Mouse (Mus musculus): Measurements from ENCODE around the gene Bdnf. TPM values are rescaled to one million over a fixed set of nuclear protein-coding genes. Genes with fewer than 3 reads are reported as not detected.

Gene Bdnf
- polyA plus RNA-seq, 1 experiment from 2014 or later: 0.91 TPM

DNA sequence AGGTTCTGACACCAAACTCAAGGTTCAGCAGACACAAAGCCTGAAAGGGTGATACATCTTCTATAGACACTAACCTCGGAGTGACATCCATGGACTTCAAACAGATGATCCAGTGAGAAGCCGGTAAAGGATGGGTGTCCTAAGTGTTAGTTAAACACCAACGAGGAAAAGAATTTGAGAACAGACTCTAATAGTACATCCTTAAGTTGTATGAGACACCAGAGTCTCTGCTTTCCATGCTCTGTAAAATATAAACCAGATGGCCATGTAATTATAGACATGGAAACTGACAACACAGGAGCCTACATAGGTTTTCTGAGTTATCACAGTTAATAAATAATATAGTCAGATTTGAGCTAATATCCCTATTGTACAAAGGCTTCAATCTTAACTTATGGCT, 59.7 kb downstream of the Bdnf start:
- no peak overlapping the region for H3K27ac ChIP-seq (ENCODE audit: low read depth)
- H3K9me3 ChIP-seq (ENCODE audit: low read depth, low read length): no peaks in the 10 kb centered on the region
- ATAC-seq (ENCODE audit: insufficient read depth) (no peak), DNase-seq (no peak)
- no peak overlapping the region for H3K4me2 ChIP-seq
- no peak for TF ChIP-seq CTCF (IDR thresholded peaks at IDR 0.05; ENCODE audit: low read depth)
- H3K27me3 ChIP-seq (ENCODE audit: insufficient read depth, low read length): no peaks in the 10 kb centered on the region
- H3K9ac ChIP-seq: no peak overlapping the region
- no peak overlapping the region for H3K4me3 ChIP-seq (ENCODE audit: low read depth, low read length)
- no peaks in the 10 kb centered on the region for H3K36me3 ChIP-seq (ENCODE audit: insufficient read depth)
- WGBS: 67% methylated on average over 3 of the region's 3 CpGs
- 0 out of 2 replicates have a peak, but pooled peaks cover 3% of the 10 kb centered on the region for H3K4me1 ChIP-seq (ENCODE audit: insufficient read depth)

DNA sequence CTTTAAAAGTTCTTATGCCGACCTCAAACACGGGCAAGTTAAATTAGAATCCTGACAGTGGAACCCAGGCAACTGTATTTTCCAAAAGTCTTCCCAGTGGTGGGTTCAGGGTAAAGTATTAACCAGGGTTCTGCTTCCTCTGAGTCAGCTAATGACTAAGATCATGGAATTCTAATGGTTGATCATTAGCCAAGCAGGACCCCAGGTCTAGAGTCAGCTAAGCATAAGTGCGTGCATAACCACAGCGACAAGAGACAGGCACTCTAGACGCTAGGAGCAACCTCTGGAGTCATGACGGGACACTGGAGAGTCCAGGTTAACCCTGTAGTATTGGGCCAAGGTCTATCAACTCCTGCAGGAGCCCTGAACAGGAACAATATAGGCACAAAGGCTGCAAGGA, 60.2 kb downstream of the Bdnf start:
- no peak for TF ChIP-seq CTCF (IDR thresholded peaks at IDR 0.05; ENCODE audit: low read depth)
- H3K4me3 ChIP-seq (ENCODE audit: low read depth, low read length): no peak overlapping the region
- DNase-seq (no peak), ATAC-seq (ENCODE audit: insufficient read depth) (no peak)
- 81% methylated on average over 6 of the region's 6 CpGs for WGBS
- no peak overlapping the region for H3K4me2 ChIP-seq
- no peaks in the 10 kb centered on the region for H3K9me3 ChIP-seq (ENCODE audit: low read depth, low read length)
- H3K36me3 ChIP-seq (ENCODE audit: insufficient read depth): no peaks in the 10 kb centered on the region
- 0 out of 2 replicates have a peak, but pooled peaks cover 3% of the 10 kb centered on the region for H3K4me1 ChIP-seq (ENCODE audit: insufficient read depth)
- H3K27me3 ChIP-seq (ENCODE audit: insufficient read depth, low read length): no peaks in the 10 kb centered on the region
- no peak overlapping the region for H3K9ac ChIP-seq
- H3K27ac ChIP-seq (ENCODE audit: low read depth): no peak overlapping the region

DNA sequence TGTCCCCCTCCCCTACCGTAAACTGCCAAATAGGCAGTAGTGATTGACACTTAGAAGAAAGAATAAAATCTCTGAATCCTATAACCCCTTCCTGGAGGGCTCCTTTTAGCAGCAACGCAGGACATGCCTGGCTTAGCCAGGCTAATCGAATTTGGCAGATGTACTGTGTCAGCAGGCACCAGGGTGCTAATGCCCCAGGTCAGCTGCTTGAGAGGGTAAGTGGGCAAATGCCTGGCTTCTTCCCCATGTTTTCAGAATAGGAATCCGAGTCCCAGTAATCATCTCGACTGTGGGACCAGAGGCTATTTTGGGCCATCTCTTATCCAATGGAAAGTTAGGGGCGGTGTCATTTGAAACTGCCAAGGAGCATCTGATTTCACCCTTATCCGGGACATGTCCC, 60.8 kb downstream of the Bdnf start:
- Histone ChIP-seq H3K27ac (ENCODE audit: low read depth) (no peak overlapping the region), H3K9me3 (ENCODE audit: low read depth, low read length) (no peaks in the 10 kb centered on the region), H3K4me1 (ENCODE audit: insufficient read depth) (0 out of 2 replicates have a peak, but pooled peaks cover 3% of the 10 kb centered on the region), H3K4me3 (ENCODE audit: low read depth, low read length) (no peak overlapping the region), H3K27me3 (ENCODE audit: insufficient read depth, low read length) (no peaks in the 10 kb centered on the region), H3K9ac (no peak overlapping the region), H3K4me2 (no peak overlapping the region), H3K36me3 (ENCODE audit: insufficient read depth) (no peaks in the 10 kb centered on the region)
- ATAC-seq (ENCODE audit: insufficient read depth): no peak
- DNase-seq: no peak
- 44% methylated on average over 7 of the region's 7 CpGs for WGBS
- TF ChIP-seq CTCF (IDR thresholded peaks at IDR 0.05; ENCODE audit: low read depth): no peak

DNA sequence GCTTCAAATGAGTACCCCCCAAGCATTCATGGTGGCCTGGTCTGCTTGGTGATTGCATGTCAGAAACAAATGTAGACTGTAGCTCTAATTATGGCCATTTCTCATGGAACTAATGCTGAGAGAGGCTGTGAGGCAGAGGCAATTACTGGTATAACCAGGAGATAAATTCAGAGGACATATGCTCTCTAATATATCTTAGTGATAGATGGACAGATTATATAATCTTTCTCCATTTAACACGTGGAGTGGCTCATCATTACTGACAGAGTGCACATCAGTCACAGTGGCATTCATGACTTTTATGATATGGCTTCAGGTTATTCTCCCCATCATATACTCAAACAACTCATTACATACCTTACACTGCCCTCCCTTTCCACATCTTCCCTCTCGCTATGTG, 61.8 kb downstream of the Bdnf start:
- 51% methylated on average over 2 of the region's 2 CpGs for WGBS
- H3K9ac ChIP-seq: no peak overlapping the region
- no peak for DNase-seq
- H3K27ac ChIP-seq (ENCODE audit: low read depth): no peak overlapping the region
- H3K36me3 ChIP-seq (ENCODE audit: insufficient read depth): no peaks in the 10 kb centered on the region
- ATAC-seq (ENCODE audit: insufficient read depth): no peak
- H3K4me1 ChIP-seq (ENCODE audit: insufficient read depth): 0 out of 2 replicates have a peak, but pooled peaks cover 3% of the 10 kb centered on the region
- no peaks in the 10 kb centered on the region for H3K9me3 ChIP-seq (ENCODE audit: low read depth, low read length)
- no peak overlapping the region for H3K4me3 ChIP-seq (ENCODE audit: low read depth, low read length)
- no peaks in the 10 kb centered on the region for H3K27me3 ChIP-seq (ENCODE audit: insufficient read depth, low read length)
- TF ChIP-seq CTCF (IDR thresholded peaks at IDR 0.05; ENCODE audit: low read depth): no peak
- H3K4me2 ChIP-seq: no peak overlapping the region

DNA sequence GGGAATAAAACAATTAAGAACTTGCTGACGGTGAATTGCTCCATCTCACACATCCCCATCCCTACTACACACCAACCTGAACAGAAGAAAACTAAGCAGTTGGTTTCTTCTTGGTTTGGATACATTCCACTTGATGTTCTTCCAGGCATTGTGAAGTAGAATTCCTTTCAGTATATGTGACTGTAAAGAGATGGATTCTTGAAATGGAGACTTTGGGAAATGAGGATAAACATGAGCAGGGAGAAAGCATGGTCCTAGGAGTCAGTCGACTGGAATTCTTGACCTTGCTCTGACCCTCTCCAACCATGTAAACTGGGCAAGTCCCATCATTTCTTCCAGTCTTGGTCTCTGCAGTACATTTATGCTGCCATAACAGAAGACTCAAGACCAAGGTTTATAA, 63.8 kb downstream of the Bdnf start:
- no peak for TF ChIP-seq CTCF (IDR thresholded peaks at IDR 0.05; ENCODE audit: low read depth)
- Histone ChIP-seq H3K4me3 (ENCODE audit: low read depth, low read length) (no peak overlapping the region), H3K9me3 (ENCODE audit: low read depth, low read length) (no peaks in the 10 kb centered on the region), H3K27ac (ENCODE audit: low read depth) (no peak overlapping the region), H3K9ac (no peak overlapping the region), H3K4me1 (ENCODE audit: insufficient read depth) (0 out of 2 replicates have a peak, but pooled peaks cover 3% of the 10 kb centered on the region), H3K27me3 (ENCODE audit: insufficient read depth, low read length) (no peaks in the 10 kb centered on the region), H3K36me3 (ENCODE audit: insufficient read depth) (no peaks in the 10 kb centered on the region), H3K4me2 (no peak overlapping the region)
- ATAC-seq (ENCODE audit: insufficient read depth): no peak
- WGBS: 60% methylated on average over 2 of the region's 2 CpGs
- DNase-seq: no peak

DNA sequence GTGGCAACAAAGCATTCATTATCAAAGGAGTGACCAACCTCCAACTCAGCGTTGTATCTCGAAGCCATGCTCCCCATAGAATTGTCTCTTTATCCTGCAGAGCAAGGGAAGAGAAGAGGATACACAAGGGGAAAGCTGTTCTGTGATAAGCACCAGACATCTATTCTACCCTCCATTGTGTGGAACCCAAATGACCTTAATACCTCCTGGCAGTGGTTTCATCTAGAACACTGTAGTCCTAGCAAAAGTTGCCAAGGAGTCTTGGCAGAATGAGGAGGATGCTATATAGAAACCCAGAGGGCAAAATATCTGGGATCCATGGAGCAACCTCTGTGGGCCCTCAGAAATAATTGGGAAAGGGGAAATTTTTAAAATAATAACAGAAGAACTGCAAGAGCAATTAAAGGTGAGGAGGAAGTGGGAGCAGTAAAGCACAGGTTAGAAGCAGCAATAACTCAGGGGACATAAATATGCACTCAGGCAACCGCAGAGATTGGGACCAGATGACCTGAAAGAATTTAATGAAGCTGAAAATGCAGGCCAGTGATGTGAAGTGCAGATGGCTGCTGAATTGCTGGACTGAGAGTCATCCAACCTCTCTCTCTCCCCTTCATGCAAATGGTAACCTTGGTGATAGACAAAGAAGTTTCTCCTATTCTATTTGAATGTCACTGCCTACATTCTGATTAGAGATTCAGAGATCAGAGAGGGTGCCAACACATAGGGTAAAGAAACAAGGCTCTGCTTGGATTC, 68.9 kb downstream of the Bdnf start:
- no peak for ATAC-seq (ENCODE audit: insufficient read depth)
- Histone ChIP-seq H3K9ac (no peak overlapping the region), H3K27ac (ENCODE audit: low read depth) (no peak overlapping the region), H3K9me3 (ENCODE audit: low read depth, low read length) (no peaks in the 10 kb centered on the region), H3K27me3 (ENCODE audit: insufficient read depth, low read length) (no peaks in the 10 kb centered on the region), H3K4me3 (ENCODE audit: low read depth, low read length) (no peak overlapping the region), H3K4me2 (no peak overlapping the region), H3K4me1 (ENCODE audit: insufficient read depth) (no peaks in the 10 kb centered on the region), H3K36me3 (ENCODE audit: insufficient read depth) (no peaks in the 10 kb centered on the region)
- DNase-seq: no peak
- WGBS: 75% methylated on average over 3 of the region's 3 CpGs
- no peak for TF ChIP-seq CTCF (IDR thresholded peaks at IDR 0.05; ENCODE audit: low read depth)

DNA sequence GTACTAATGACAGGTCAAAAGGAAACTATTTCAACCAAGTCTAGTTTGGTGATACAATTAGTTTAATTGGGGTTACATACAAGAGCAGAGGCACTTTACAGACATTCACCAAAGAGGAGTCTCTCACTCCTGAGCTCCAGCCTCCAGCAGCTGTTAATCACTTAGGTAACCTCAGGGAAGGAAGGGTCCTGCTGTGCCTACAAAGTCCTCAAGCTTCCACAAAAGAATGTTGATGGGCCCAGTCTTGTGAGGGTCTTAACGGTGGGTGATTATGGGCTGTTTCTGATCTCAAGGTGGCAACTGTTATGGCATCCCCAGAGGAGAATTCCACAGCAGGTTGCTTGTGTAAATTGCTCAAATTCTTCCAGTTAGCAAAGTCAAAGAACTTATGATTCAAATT, 71.7 kb downstream of the Bdnf start:
- Histone ChIP-seq H3K36me3 (ENCODE audit: insufficient read depth) (no peaks in the 10 kb centered on the region), H3K9me3 (ENCODE audit: low read depth, low read length) (no peaks in the 10 kb centered on the region), H3K27ac (ENCODE audit: low read depth) (no peak overlapping the region), H3K4me2 (no peak overlapping the region), H3K4me3 (ENCODE audit: low read depth, low read length) (no peak overlapping the region), H3K27me3 (ENCODE audit: insufficient read depth, low read length) (no peaks in the 10 kb centered on the region), H3K9ac (no peak overlapping the region), H3K4me1 (ENCODE audit: insufficient read depth) (no peaks in the 10 kb centered on the region)
- no peak for ATAC-seq (ENCODE audit: insufficient read depth)
- no peak for TF ChIP-seq CTCF (IDR thresholded peaks at IDR 0.05; ENCODE audit: low read depth)
- no peak for DNase-seq
- 17% methylated on average over 1 of the region's 1 CpGs for WGBS

Data from lung, embryonic 14.5 days (tissue).